Mouse (Mus musculus): ENCODE results near the gene Carmil2.

GRCm38 (mm10) chr8:105645205-105645604 lies 40.9 kb upstream of the Carmil2 start:
- TF ChIP-seq RAD21 (IDR thresholded peaks at IDR 0.05; ENCODE audit: low read depth, low read length) (no peak), IRF4 (IDR thresholded peaks at IDR 0.05; ENCODE audit: low read depth, low read length) (no peak), CTCF (conservative IDR thresholded peaks at IDR 0.05 in 1 of 2, IDR thresholded peaks at IDR 0.05 in 1 of 2; ENCODE audit: low read depth in 2 of 2, low read length in 2 of 2) (no peak), JUND (conservative IDR thresholded peaks at IDR 0.05; ENCODE audit: low read depth, low read length) (no peak), EP300 (IDR thresholded peaks at IDR 0.05; ENCODE audit: low read length) (no peak), POLR2A (IDR thresholded peaks at IDR 0.05; ENCODE audit: low read depth, low read length) (no peak), ETS1 (conservative IDR thresholded peaks at IDR 0.05; ENCODE audit: low read depth, low read length) (no peak), E2F4 (IDR thresholded peaks at IDR 0.05; ENCODE audit: insufficient replicate concordance, low read depth, low read length) (no peak), USF1 (IDR thresholded peaks at IDR 0.05; ENCODE audit: low read depth, low read length) (no peak), MAZ (IDR thresholded peaks at IDR 0.05; ENCODE audit: low read depth, low read length) (no peak), MAX (IDR thresholded peaks at IDR 0.05; ENCODE audit: low read length) (no peak), ZKSCAN1 (IDR thresholded peaks at IDR 0.05; ENCODE audit: borderline replicate concordance, low read depth, low read length) (no peak), MYC (IDR thresholded peaks at IDR 0.05; ENCODE audit: low read depth, low read length) (no peak)
